Mouse (Mus musculus): ENCODE measurements around the gene Cyb5r3. TPM values are rescaled to one million over a fixed set of nuclear protein-coding genes. Genes with fewer than 3 reads are reported as not detected.

The Cyb5r3 gene
- polyA plus RNA-seq, 1 experiment from 2014 or later: 122 TPM

DNA sequence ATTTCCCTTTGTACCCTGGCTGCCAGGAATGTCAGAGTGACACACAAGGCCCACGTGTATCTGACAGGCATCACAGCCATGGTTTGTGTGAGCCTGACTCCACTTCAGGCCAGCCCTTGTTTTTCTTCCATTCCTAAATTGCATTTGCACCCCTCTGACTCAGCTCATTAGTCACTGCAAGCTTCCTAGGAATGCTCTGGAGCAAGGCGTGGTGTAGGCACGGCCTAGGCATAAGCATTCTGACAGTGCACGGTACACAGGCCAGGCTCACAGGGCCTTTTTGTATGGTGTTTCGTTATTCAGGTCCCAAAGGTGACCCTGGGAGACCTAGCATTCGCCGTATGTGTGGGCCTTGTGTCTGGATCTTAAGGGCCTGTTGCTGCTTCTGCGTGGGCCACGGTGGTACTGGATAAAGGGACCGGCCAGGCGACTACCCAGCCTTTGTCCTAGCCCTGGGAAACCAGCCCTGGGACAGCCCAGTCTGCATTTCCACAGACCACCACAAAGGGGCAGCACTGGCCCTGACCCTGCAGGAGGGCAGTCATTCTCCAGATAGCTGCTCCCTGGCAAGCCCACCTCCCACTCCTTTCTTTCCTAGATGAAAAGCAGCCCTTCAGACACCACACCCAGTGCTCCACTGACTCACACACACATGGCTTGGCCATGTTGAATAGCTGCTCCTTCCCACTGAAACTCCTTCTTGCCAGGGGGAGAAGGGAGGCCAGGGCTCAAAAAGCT is 15.3 kb downstream of the Cyb5r3 start:
- H3K27me3 ChIP-seq (ENCODE audit: control insufficient read depth, insufficient read depth, low read length): no peaks in the 10 kb centered on the region
- no peak overlapping the region for H3K4me2 ChIP-seq (ENCODE audit: low read depth, low read length)
- no peak overlapping the region for H3K9ac ChIP-seq (replicated peaks; ENCODE audit: low read depth, low read length)
- H3K4me3 ChIP-seq (ENCODE audit: low read depth, low read length): no peak overlapping the region
- no peaks in the 10 kb centered on the region for H3K9me3 ChIP-seq (ENCODE audit: control insufficient read depth, low read length)
- no peaks in the 10 kb centered on the region for H3K4me1 ChIP-seq (ENCODE audit: control insufficient read depth, insufficient read depth, low read length)
- whole genome bisulfite sequencing: 75% methylated on average over 11 of the region's 11 CpGs
- H3K36me3 ChIP-seq (ENCODE audit: control insufficient read depth, insufficient read depth, low read length): peaks cover 26% of the 10 kb centered on the region
- no peak for ATAC-seq (ENCODE audit: low read depth)
- H3K27ac ChIP-seq (ENCODE audit: low read depth, low read length): no peak overlapping the region

DNA sequence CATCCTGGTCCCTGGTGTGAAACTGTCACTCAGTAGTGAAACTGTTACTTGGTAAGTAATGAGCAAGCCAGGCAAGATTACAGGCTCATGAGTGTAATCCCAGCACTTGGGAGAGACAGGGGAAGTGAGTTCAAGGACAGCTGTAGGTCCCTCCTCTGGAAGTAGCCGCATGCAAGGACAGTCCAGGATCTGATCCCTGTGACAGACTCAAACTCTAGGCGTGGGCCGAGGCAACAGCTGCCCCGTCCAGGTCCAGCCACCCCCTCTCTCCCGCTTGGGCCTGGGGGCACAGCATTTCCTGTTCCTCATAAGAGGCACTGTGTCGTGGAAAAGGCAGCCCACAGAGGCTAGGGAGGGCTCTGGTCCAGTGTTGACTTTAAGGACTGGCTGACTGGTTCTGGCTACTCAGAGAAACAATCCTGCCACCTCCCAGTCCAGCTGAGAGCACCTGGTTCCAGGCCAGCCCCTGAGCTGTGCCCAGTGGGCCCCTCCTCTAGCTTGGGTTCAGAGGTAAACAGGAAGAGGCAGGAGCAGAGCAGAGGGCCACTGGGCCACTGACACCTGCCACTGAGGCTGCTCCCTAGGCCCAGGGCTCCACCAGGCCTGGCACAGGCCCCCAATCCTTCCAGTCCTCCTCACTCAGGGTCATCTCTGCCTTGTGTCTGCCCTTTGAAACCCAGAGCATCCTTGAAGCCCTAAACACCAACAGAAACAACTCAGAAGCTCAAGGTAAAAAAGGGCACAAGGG is 16.5 kb downstream of the Cyb5r3 start:
- Histone ChIP-seq H3K9me3 (ENCODE audit: control insufficient read depth, low read length) (no peaks in the 10 kb centered on the region), H3K4me3 (ENCODE audit: low read depth, low read length) (no peak overlapping the region), H3K9ac (replicated peaks; ENCODE audit: low read depth, low read length) (no peak overlapping the region), H3K27ac (ENCODE audit: low read depth, low read length) (no peak overlapping the region), H3K4me1 (ENCODE audit: control insufficient read depth, insufficient read depth, low read length) (no peaks in the 10 kb centered on the region), H3K27me3 (ENCODE audit: control insufficient read depth, insufficient read depth, low read length) (no peaks in the 10 kb centered on the region), H3K36me3 (ENCODE audit: control insufficient read depth, insufficient read depth, low read length) (peaks cover 21% of the 10 kb centered on the region), H3K4me2 (ENCODE audit: low read depth, low read length) (no peak overlapping the region)
- no peak for ATAC-seq (ENCODE audit: low read depth)
- WGBS: 78% methylated on average over 6 of the region's 6 CpGs

DNA sequence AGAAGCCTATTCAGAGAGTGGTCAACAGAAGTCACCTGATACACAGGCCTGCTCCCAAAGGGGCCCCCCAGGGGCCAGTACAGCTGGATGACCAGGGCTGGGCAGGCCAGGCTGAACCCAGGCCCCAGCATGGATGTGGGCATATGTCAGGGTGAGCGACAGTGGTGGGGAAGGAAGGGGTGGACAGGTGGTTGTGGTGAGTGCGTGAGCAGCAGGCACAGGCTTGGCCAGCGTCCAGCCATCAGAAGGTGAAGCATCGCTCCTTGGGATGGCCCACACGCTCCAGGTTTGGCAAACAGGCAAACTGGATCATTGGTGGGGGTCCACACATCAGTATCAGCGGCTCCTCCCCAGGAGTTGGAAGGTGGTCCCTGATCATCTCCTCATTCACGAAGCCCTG is 18.1 kb downstream of the Cyb5r3 start:
- H3K4me3 ChIP-seq (ENCODE audit: low read depth, low read length): no peak overlapping the region
- WGBS: 95% methylated on average over 7 of the region's 7 CpGs
- H3K9me3 ChIP-seq (ENCODE audit: control insufficient read depth, low read length): no peaks in the 10 kb centered on the region
- no peaks in the 10 kb centered on the region for H3K4me1 ChIP-seq (ENCODE audit: control insufficient read depth, insufficient read depth, low read length)
- H3K27ac ChIP-seq (ENCODE audit: low read depth, low read length): no peak overlapping the region
- 0 out of 2 replicates have a peak, but pooled peaks cover 7% of the 10 kb centered on the region for H3K36me3 ChIP-seq (ENCODE audit: control insufficient read depth, insufficient read depth, low read length)
- no peaks in the 10 kb centered on the region for H3K27me3 ChIP-seq (ENCODE audit: control insufficient read depth, insufficient read depth, low read length)
- ATAC-seq (ENCODE audit: low read depth): no peak
- no peak overlapping the region for H3K9ac ChIP-seq (replicated peaks; ENCODE audit: low read depth, low read length)
- H3K4me2 ChIP-seq (ENCODE audit: low read depth, low read length): no peak overlapping the region

DNA sequence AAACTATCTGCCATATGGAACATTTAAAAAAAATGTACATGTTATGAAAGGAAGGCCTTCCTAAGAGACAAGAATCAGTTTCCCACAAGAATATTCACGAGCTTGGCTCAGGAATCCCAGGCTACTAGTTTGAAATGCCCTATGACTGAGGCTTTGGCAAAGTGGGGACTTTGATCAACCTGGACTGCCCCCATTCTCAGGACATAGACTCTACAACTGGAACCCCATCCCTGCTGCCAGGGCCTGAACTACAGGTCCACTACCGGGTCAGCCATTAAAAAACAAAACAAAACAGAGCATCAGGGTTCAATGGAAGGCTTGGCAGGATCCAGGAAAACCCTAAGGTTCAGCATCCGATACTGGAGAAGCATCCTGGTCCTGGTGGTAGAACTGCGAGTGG is 21.7 kb downstream of the Cyb5r3 start:
- no peak for ATAC-seq (ENCODE audit: low read depth)
- peaks cover 10% of the 10 kb centered on the region; the same call in 1 of the 2 replicates for H3K4me1 ChIP-seq (ENCODE audit: control insufficient read depth, insufficient read depth, low read length)
- H3K36me3 ChIP-seq (ENCODE audit: control insufficient read depth, insufficient read depth, low read length): no peaks in the 10 kb centered on the region
- no peak overlapping the region for H3K4me3 ChIP-seq (ENCODE audit: low read depth, low read length)
- no peak overlapping the region for H3K27ac ChIP-seq (ENCODE audit: low read depth, low read length)
- WGBS: 92% methylated on average over 4 of the region's 4 CpGs
- no peaks in the 10 kb centered on the region for H3K27me3 ChIP-seq (ENCODE audit: control insufficient read depth, insufficient read depth, low read length)
- no peak overlapping the region for H3K9ac ChIP-seq (replicated peaks; ENCODE audit: low read depth, low read length)
- H3K4me2 ChIP-seq (ENCODE audit: low read depth, low read length): no peak overlapping the region
- no peaks in the 10 kb centered on the region for H3K9me3 ChIP-seq (ENCODE audit: control insufficient read depth, low read length)

DNA sequence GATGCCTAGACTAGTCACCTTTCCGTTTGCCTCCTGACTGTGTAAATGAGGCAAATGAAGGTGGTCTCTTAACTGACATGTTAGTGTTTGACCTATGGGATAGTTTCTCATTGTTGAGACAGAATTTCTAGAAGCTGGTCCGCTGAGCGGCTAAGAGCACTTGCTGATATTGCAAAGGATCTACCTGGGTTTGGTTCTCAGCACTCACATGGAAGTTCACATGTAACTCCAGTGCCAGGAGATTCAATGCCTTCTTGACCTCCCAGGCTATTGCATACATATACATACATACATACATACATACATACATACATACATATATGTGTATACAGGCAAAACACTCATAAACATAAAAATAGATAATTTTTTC is 22.3 kb downstream of the Cyb5r3 start:
- no peak for ATAC-seq (ENCODE audit: low read depth)
- WGBS: 33% methylated on average over 3 of the region's 3 CpGs
- no peaks in the 10 kb centered on the region for H3K9me3 ChIP-seq (ENCODE audit: control insufficient read depth, low read length)
- H3K4me1 ChIP-seq (ENCODE audit: control insufficient read depth, insufficient read depth, low read length): peaks cover 10% of the 10 kb centered on the region; the same call in 1 of the 2 replicates
- peak overlapping the region; percentile 51 for H3K4me2 ChIP-seq (ENCODE audit: low read depth, low read length)
- H3K27me3 ChIP-seq (ENCODE audit: control insufficient read depth, insufficient read depth, low read length): no peaks in the 10 kb centered on the region
- no peaks in the 10 kb centered on the region for H3K36me3 ChIP-seq (ENCODE audit: control insufficient read depth, insufficient read depth, low read length)
- H3K4me3 ChIP-seq (ENCODE audit: low read depth, low read length): peak overlapping the region; percentile 73
- H3K27ac ChIP-seq (ENCODE audit: low read depth, low read length): peak overlapping the region; percentile 98
- peak overlapping the region; percentile 95 for H3K9ac ChIP-seq (replicated peaks; ENCODE audit: low read depth, low read length)

DNA sequence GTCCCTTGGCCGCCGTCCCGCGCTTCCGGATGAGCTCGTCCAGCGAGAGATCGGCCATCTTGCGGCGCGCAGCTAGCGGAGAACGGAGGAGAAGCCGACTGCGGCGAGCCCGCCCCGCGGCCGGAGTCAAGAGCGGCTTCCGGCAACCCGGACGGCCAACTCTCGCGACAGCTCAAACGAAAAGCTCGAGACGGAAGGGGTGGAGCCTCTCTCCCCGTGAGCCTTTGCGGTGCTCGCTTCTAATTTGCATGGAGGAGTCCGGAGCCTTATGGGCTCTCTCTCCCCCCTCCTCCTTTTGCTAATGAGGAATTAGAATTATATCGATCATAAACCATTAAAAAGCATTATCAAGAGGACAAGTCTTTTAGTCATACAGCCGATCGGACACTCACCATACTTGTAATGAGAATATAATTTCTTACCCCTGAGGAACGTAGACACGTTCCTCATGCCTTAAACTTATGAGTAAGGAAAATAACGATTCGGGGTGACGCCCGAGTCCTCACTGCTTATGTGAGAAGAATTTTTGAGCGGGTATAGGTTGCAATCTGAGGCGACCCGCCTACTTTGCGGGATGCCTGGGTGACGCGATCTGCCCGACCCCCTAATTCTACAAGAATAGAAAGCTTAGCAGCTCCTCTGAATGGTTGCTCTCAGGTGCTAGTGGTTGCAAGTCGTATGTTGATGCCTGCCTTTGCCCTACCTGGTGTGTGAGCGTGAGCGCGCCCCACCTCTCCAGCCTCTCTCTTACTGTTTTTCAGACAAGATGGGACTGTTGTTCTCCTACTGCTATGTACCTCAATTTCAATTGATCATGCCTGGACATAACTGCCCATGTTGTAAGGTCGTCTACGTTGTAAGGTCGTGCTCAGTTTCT is 23.0 kb downstream of the Cyb5r3 start, which contains the start of gene Poldip3:
TSS of gene Poldip3 (minus strand) at position 189 of the 877 bp plus-strand sequence.
- H3K27me3 ChIP-seq (ENCODE audit: control insufficient read depth, insufficient read depth, low read length): no peaks in the 10 kb centered on the region
- no peaks in the 10 kb centered on the region for H3K36me3 ChIP-seq (ENCODE audit: control insufficient read depth, insufficient read depth, low read length)
- no peaks in the 10 kb centered on the region for H3K9me3 ChIP-seq (ENCODE audit: control insufficient read depth, low read length)
- WGBS: under 1% methylated on average over 56 of the region's 56 CpGs
- peak within 1 kb of the TSS; percentile 56 for H3K4me2 ChIP-seq (ENCODE audit: low read depth, low read length)
- H3K4me1 ChIP-seq (ENCODE audit: control insufficient read depth, insufficient read depth, low read length): peaks cover 10% of the 10 kb centered on the region; the same call in 1 of the 2 replicates
- peak; percentile 93 for ATAC-seq (ENCODE audit: low read depth)
- peak within 1 kb of the TSS; percentile 95 for H3K9ac ChIP-seq (replicated peaks; ENCODE audit: low read depth, low read length)
- peak within 1 kb of the TSS; percentile 73 for H3K4me3 ChIP-seq (ENCODE audit: low read depth, low read length)
- H3K27ac ChIP-seq (ENCODE audit: low read depth, low read length): peak within 1 kb of the TSS; percentile 98

DNA sequence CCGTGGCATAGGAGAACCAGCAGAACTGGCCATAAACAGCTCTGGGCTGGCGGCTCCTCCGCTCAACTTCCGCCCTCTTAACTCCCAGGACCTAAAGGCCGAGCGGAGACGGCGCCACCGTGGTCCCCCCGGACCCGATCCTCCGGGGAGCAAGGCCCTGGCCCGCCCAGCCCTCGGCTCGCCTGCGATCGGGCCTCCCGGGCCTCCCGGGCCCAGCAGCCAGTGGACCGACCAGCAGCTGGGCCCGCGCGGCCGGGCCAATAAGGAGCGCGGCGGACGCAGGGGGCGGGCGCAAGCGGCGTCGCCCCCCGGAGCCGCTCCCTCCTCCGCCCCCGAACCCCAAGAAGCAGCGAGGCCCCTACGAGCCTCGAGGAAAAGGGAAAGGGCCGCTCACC is 23.6 kb downstream of the Cyb5r3 start:
- H3K27ac ChIP-seq (ENCODE audit: low read depth, low read length): peak overlapping the region; percentile 98
- under 1% methylated on average over 41 of the region's 41 CpGs for WGBS
- no peaks in the 10 kb centered on the region for H3K36me3 ChIP-seq (ENCODE audit: control insufficient read depth, insufficient read depth, low read length)
- H3K4me2 ChIP-seq (ENCODE audit: low read depth, low read length): peak overlapping the region; percentile 56
- H3K4me1 ChIP-seq (ENCODE audit: control insufficient read depth, insufficient read depth, low read length): peaks cover 10% of the 10 kb centered on the region; the same call in 1 of the 2 replicates
- H3K9me3 ChIP-seq (ENCODE audit: control insufficient read depth, low read length): no peaks in the 10 kb centered on the region
- H3K9ac ChIP-seq (replicated peaks; ENCODE audit: low read depth, low read length): peak overlapping the region; percentile 95
- H3K4me3 ChIP-seq (ENCODE audit: low read depth, low read length): peak overlapping the region; percentile 73
- peak; percentile 84 for ATAC-seq (ENCODE audit: low read depth)
- no peaks in the 10 kb centered on the region for H3K27me3 ChIP-seq (ENCODE audit: control insufficient read depth, insufficient read depth, low read length)

DNA sequence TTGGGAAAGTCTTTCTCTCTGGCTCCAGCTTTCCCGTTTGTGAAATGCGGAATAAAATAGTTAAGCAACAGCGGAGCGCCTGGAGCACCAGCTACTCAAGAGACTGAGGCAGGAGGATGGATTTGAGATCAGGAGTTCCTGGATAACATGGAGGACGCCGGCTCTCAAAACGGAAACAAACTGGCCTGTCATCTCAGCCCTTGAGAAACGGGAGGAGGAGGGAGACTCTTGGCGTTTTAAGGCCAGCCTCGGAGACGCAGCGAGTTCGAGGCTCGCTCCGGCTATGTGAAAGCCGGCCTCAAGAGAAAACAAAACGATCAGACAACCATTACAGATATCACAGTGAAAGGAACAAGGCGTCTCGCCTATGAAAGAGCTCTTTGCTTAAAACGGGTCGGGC is 24.0 kb downstream of the Cyb5r3 start:
- WGBS: 4% methylated on average over 21 of the region's 21 CpGs
- H3K9ac ChIP-seq (replicated peaks; ENCODE audit: low read depth, low read length): peak overlapping the region; percentile 95
- peak overlapping the region; percentile 98 for H3K27ac ChIP-seq (ENCODE audit: low read depth, low read length)
- no peaks in the 10 kb centered on the region for H3K27me3 ChIP-seq (ENCODE audit: control insufficient read depth, insufficient read depth, low read length)
- no peaks in the 10 kb centered on the region for H3K36me3 ChIP-seq (ENCODE audit: control insufficient read depth, insufficient read depth, low read length)
- H3K4me1 ChIP-seq (ENCODE audit: control insufficient read depth, insufficient read depth, low read length): peaks cover 12% of the 10 kb centered on the region; the same call in 1 of the 2 replicates
- peak overlapping the region; percentile 73 for H3K4me3 ChIP-seq (ENCODE audit: low read depth, low read length)
- ATAC-seq (ENCODE audit: low read depth): no peak
- peak overlapping the region; percentile 56 for H3K4me2 ChIP-seq (ENCODE audit: low read depth, low read length)
- no peaks in the 10 kb centered on the region for H3K9me3 ChIP-seq (ENCODE audit: control insufficient read depth, low read length)
